Mouse (Mus musculus): ENCODE measurements around the gene Susd6. TPM values are rescaled to one million over a fixed set of nuclear protein-coding genes. Genes with fewer than 3 reads are reported as not detected.

The Susd6 gene
- total and polyA plus RNA-seq, 3 experiments = 7.8 to 11.0 (median 8.7) TPM

GRCm38 (mm10) chr12:80798271-80798670, 8.0 kb downstream of the Susd6 start:
- dilution Hi-C loops (cut with MboI; ENCODE audit: extremely low pct_ligation_motif_present, extremely low pct_unique_long_range_greater_than_20kb, low sequenced_read_pairs) (no loop called here), in situ Hi-C loops (cut with MboI; ENCODE audit: low pct_ligation_motif_present, low pct_unique_long_range_greater_than_20kb, low sequenced_read_pairs) (no loop called here)
- H3K4me1 ChIP-seq (ENCODE audit: control insufficient read depth in 1 of 2, insufficient read depth in 2 of 2) = peaks cover 8 to 60% of the 10 kb centered on the region in 2 experiments; a peak in 3 of 4 replicates
- no peaks in the 10 kb centered on the region for H3K27me3 ChIP-seq (replicated peaks)
- peaks cover 0 to 8% of the 10 kb centered on the region in 2 experiments for H3K36me3 ChIP-seq (replicated peaks in 1 of 2; ENCODE audit: control insufficient read depth in 1 of 2, insufficient read depth in 1 of 2, low read length in 1 of 2)
- H3K79me2 ChIP-seq (replicated peaks; ENCODE audit: control insufficient read depth, extremely low read depth, insufficient read depth, poor library complexity, severe bottlenecking) = peaks cover 33% of the 10 kb centered on the region
- H3K4me2 ChIP-seq (ENCODE audit: insufficient read depth, low read depth, poor library complexity, severe bottlenecking) = no peak overlapping the region
- DNase-seq (ENCODE audit: extremely low read depth) = no peak
- H3K9me3 ChIP-seq (replicated peaks; ENCODE audit: low read length) = no peaks in the 10 kb centered on the region
- no peak overlapping the region for H3K27ac ChIP-seq (ENCODE audit: insufficient read depth, low read depth)
- no peak overlapping the region for H3K9ac ChIP-seq (ENCODE audit: insufficient read depth, low read depth)
- H3K4me3 ChIP-seq (replicated peaks in 1 of 3; ENCODE audit: low read depth in 2 of 3, low read length in 2 of 3, poor library complexity in 1 of 3) = no peak overlapping the region
- no peak for TF ChIP-seq RCOR1 (conservative IDR thresholded peaks at IDR 0.05; ENCODE audit: low read depth, low read length)
- TF ChIP-seq SMC3 (IDR thresholded peaks at IDR 0.05; ENCODE audit: low read depth, low read length) = no peak
- no peak for TF ChIP-seq BHLHE40 (IDR thresholded peaks at IDR 0.05; ENCODE audit: low read depth, low read length)
- TF ChIP-seq PAX5 (IDR thresholded peaks at IDR 0.05; ENCODE audit: low read length) = no peak
- no peak for TF ChIP-seq TCF12 (IDR thresholded peaks at IDR 0.05; ENCODE audit: low read depth, low read length)
- TF ChIP-seq POLR2AphosphoS2 (IDR thresholded peaks at IDR 0.05; ENCODE audit: low read depth, low read length) = no peak
- TF ChIP-seq USF1 (IDR thresholded peaks at IDR 0.05; ENCODE audit: low read depth, low read length) = no peak
- TF ChIP-seq UBTF (IDR thresholded peaks at IDR 0.05; ENCODE audit: low read depth, low read length) = no peak
- TF ChIP-seq TBP (conservative IDR thresholded peaks at IDR 0.05; ENCODE audit: low read depth, low read length) = no peak

DNA sequence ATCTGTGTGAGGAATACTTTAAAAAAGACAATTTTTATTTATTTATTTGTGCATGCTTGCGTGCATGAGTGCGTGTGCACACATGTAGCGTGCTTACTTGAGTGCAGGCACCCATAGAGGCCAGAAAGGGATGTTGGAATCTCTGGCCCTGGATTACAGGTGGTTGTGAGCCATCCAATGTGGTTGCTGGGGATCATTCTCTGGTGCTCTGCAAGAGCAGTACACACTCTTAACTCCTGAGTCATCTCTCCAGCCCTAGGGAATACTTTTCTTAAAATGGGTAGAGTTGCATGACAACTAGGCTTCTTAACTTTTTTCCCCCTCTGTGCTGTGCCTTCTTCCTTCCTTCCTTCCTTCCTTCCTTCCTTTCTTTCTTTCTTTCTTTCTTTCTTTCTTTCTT, 9.8 kb downstream of the Susd6 start:
- Histone ChIP-seq H3K4me1 (ENCODE audit: control insufficient read depth in 1 of 2, insufficient read depth in 2 of 2) (peaks cover 8 to 48% of the 10 kb centered on the region in 2 experiments; a peak in 3 of 4 replicates), H3K4me2 (ENCODE audit: insufficient read depth, low read depth, poor library complexity, severe bottlenecking) (no peak overlapping the region), H3K36me3 (replicated peaks in 1 of 2; ENCODE audit: control insufficient read depth in 1 of 2, insufficient read depth in 1 of 2, low read length in 1 of 2) (peaks cover 0 to 4% of the 10 kb centered on the region in 2 experiments), H3K9me3 (replicated peaks; ENCODE audit: low read length) (no peaks in the 10 kb centered on the region), H3K79me2 (replicated peaks; ENCODE audit: control insufficient read depth, extremely low read depth, insufficient read depth, poor library complexity, severe bottlenecking) (peaks cover 28% of the 10 kb centered on the region), H3K4me3 (replicated peaks in 1 of 3; ENCODE audit: low read depth in 2 of 3, low read length in 2 of 3, poor library complexity in 1 of 3) (no peak overlapping the region), H3K27ac (ENCODE audit: insufficient read depth, low read depth) (no peak overlapping the region), H3K9ac (ENCODE audit: insufficient read depth, low read depth) (no peak overlapping the region), H3K27me3 (replicated peaks) (no peaks in the 10 kb centered on the region)
- TF ChIP-seq JUND (conservative IDR thresholded peaks at IDR 0.05; ENCODE audit: low read depth, low read length) (no peak), TCF12 (IDR thresholded peaks at IDR 0.05; ENCODE audit: low read depth, low read length) (no peak), SIN3A (IDR thresholded peaks at IDR 0.05; ENCODE audit: low read length) (no peak), GABPA (IDR thresholded peaks at IDR 0.05; ENCODE audit: insufficient replicate concordance, low read depth, low read length) (no peak), MYC (IDR thresholded peaks at IDR 0.05; ENCODE audit: low read depth, low read length) (no peak), ZNF384 (IDR thresholded peaks at IDR 0.05; ENCODE audit: low read depth, low read length) (no peak), CHD1 (IDR thresholded peaks at IDR 0.05; ENCODE audit: low read depth, low read length) (no peak), KAT2A (IDR thresholded peaks at IDR 0.05; ENCODE audit: insufficient replicate concordance, low read length) (no peak), TBP (conservative IDR thresholded peaks at IDR 0.05; ENCODE audit: low read depth, low read length) (no peak), RCOR1 (conservative IDR thresholded peaks at IDR 0.05; ENCODE audit: low read depth, low read length) (no peak), RAD21 (IDR thresholded peaks at IDR 0.05; ENCODE audit: low read depth, low read length) (no peak), USF1 (IDR thresholded peaks at IDR 0.05; ENCODE audit: low read depth, low read length) (no peak), BHLHE40 (IDR thresholded peaks at IDR 0.05; ENCODE audit: low read depth, low read length) (no peak), USF2 (conservative IDR thresholded peaks at IDR 0.05; ENCODE audit: low read depth, low read length) (no peak), MAFK (IDR thresholded peaks at IDR 0.05; ENCODE audit: insufficient replicate concordance, low read length) (no peak), ZKSCAN1 (IDR thresholded peaks at IDR 0.05; ENCODE audit: borderline replicate concordance, low read depth, low read length) (no peak), POLR2AphosphoS2 (IDR thresholded peaks at IDR 0.05; ENCODE audit: low read depth, low read length) (no peak)
- dilution Hi-C loops (cut with MboI; ENCODE audit: extremely low pct_ligation_motif_present, extremely low pct_unique_long_range_greater_than_20kb, low sequenced_read_pairs) = no loop called here
- DNase-seq (ENCODE audit: extremely low read depth) = no peak
- in situ Hi-C loops (cut with MboI; ENCODE audit: low pct_ligation_motif_present, low pct_unique_long_range_greater_than_20kb, low sequenced_read_pairs) = no loop called here

Data from CH12.LX (cell line).